Mouse (Mus musculus): ENCODE measurements at regions not wholly inside any gene's neighbourhood (a gene's known extent, or its start where the extent isn't known, plus 50 kb on each side); places are given as distances from the start of the nearest gene placed in this dataset.

- TF ChIP-seq ELF1 (IDR thresholded peaks at IDR 0.05; ENCODE audit: low read depth, low read length) (no peak), MXI1 (IDR thresholded peaks at IDR 0.05; ENCODE audit: low read depth, low read length) (no peak), CHD2 (IDR thresholded peaks at IDR 0.05; ENCODE audit: low read length) (no peak), GATA1 (IDR thresholded peaks at IDR 0.05; ENCODE audit: low read depth, low read length) (no peak), CTCF (IDR thresholded peaks at IDR 0.05 in 2 of 3, conservative IDR thresholded peaks at IDR 0.05 in 1 of 3; ENCODE audit: control insufficient read depth in 1 of 3, insufficient read depth in 1 of 3, low read depth in 2 of 3, low read length in 3 of 3, poor library complexity in 1 of 3, severe bottlenecking in 1 of 3) (no peak), TAL1 (IDR thresholded peaks at IDR 0.05; ENCODE audit: low read length) (no peak), POLR2A (IDR thresholded peaks at IDR 0.05; ENCODE audit: control insufficient read depth in 1 of 2, insufficient read depth in 1 of 2, low read depth in 1 of 2, low read length in 2 of 2, poor library complexity in 1 of 2) (no peak), POLR2AphosphoS5 (IDR thresholded peaks at IDR 0.05; ENCODE audit: borderline replicate concordance, low read depth, low read length) (no peak), MAFK (IDR thresholded peaks at IDR 0.05; ENCODE audit: borderline replicate concordance, low read depth, low read length) (no peak), JUND (IDR thresholded peaks at IDR 0.05; ENCODE audit: low read depth, low read length) (no peak), ZMIZ1 (IDR thresholded peaks at IDR 0.05; ENCODE audit: low read depth, low read length) (no peak)
Observed at GRCm38 (mm10) chr6:43851306-43851705, 185.2 kb upstream of the Tpk1 start.

All from MEL (cell line).